Mouse (Mus musculus) midbrain, embryonic 15.5 days (tissue): ENCODE data around the gene Gm10234. TPM values are rescaled to one million over a fixed set of nuclear protein-coding genes. Genes with fewer than 3 reads are reported as not detected.

Experiments used
- ATAC-seq: fragments of 200-750 bp; cut with Nextera tagmentation; replicated peaks from 2 replicates; pipeline ENCODE4 v1.8.0; 2017; ENCODE audit warnings: moderate TSS enrichment
- H3K27ac ChIP-seq: fragments of 300-500 bp; sonication (generic); 2 replicates; pipeline ENCODE4 v1.5.1; 2015; ENCODE audit warnings: mild to moderate bottlenecking, inconsistent platforms
- H3K27me3 ChIP-seq: fragments of 300-500 bp; sonication (generic); replicated peaks from 2 replicates; pipeline ENCODE4 v1.6.1; 2015; ENCODE audit warnings: inconsistent platforms
- H3K36me3 ChIP-seq: fragments of 300-500 bp; sonication (generic); replicated peaks from 2 replicates; pipeline ENCODE4 v1.6.1; 2015; ENCODE audit warnings: inconsistent platforms
- H3K4me1 ChIP-seq: fragments of 300-500 bp; sonication (generic); 2 replicates; pipeline ENCODE4 v1.6.1; 2015; ENCODE audit warnings: inconsistent platforms
- H3K4me2 ChIP-seq: fragments of 300-500 bp; sonication (generic); 2 replicates; pipeline ENCODE4 v1.6.1; 2015; ENCODE audit warnings: inconsistent platforms, mild to moderate bottlenecking, moderate library complexity
- H3K4me3 ChIP-seq: fragments of 300-500 bp; sonication (generic); 2 replicates; pipeline ENCODE4 v1.5.1; 2015; ENCODE audit warnings: mild to moderate bottlenecking, inconsistent platforms
- H3K9ac ChIP-seq: fragments of 300-500 bp; sonication (generic); 2 replicates; pipeline ENCODE4 v1.6.1; 2015; ENCODE audit warnings: mild to moderate bottlenecking, inconsistent platforms
- H3K9me3 ChIP-seq: fragments of 300-500 bp; sonication (generic); 2 replicates; pipeline ENCODE4 v1.6.1; 2016; ENCODE audit warnings: inconsistent platforms
- WGBS: fragments of 180-500 bp; shearing (Covaris S2); methylation state at CpG from one replicate; pipeline ENCODE4 v1.1.7; 2015; ENCODE audit warnings: mixed read lengths; 5-methylcytosine and 5-hydroxymethylcytosine counted together
- polyA plus RNA-seq: library from polyadenylated mRNA; unstranded; fragments of >200 nt; fragmentation: Nextera tagmentation; extraction: Ambion mirVana; gene quantifications from 2 replicates; pipeline ENCODE4 v1.2.1, GENCODE M21; 2015

Gene Gm10234
- polyA plus RNA-seq = not detected in 2 replicates

DNA sequence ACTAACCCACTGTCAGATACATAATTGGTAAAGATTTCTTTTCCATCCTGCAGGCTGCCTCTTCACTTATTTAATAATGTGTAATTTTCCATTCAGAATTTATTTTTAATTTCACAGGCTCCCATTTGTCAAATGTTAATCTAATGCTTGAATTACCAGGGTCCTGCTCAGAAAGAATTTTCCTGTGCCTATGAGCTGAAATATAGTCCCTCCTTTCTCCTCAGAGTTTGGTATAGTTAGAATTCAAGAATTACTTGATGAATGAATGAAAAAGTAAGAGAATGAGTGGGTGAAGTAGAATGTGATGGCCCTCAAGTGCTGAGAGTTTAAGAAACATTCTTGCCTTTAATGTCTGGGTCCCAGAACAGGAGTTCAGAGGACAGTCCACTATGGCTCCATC is at the start of gene Gm10234:
Gene Gm10234, plus strand, starts transcription at position 301 of the 400 bp plus-strand sequence.
- H3K4me1 ChIP-seq = no peaks in the 10 kb centered on the region
- no peak within 1 kb of the TSS for H3K4me3 ChIP-seq
- no peak for ATAC-seq
- H3K4me2 ChIP-seq = no peak within 1 kb of the TSS
- no peaks in the 10 kb centered on the region for H3K9me3 ChIP-seq
- no peaks in the 10 kb centered on the region for H3K36me3 ChIP-seq
- H3K27me3 ChIP-seq = no peaks in the 10 kb centered on the region
- no peak within 1 kb of the TSS for H3K27ac ChIP-seq
- H3K9ac ChIP-seq = no peak within 1 kb of the TSS

- no peak overlapping the region for H3K27ac ChIP-seq
- ATAC-seq = no peak
- no peak overlapping the region for H3K9ac ChIP-seq
- WGBS = 86% methylated on average over 1 of the region's 1 CpGs
- no peaks in the 10 kb centered on the region for H3K9me3 ChIP-seq
- no peaks in the 10 kb centered on the region for H3K4me1 ChIP-seq
- H3K4me3 ChIP-seq = no peak overlapping the region
- no peak overlapping the region for H3K4me2 ChIP-seq
- no peaks in the 10 kb centered on the region for H3K27me3 ChIP-seq
- no peaks in the 10 kb centered on the region for H3K36me3 ChIP-seq
Observed at GRCm38 (mm10) chr6:95277633-95278032, 44.3 kb upstream of the Gm10234 start.

- Histone ChIP-seq H3K4me2 (no peak overlapping the region), H3K27me3 (no peaks in the 10 kb centered on the region), H3K4me3 (no peak overlapping the region), H3K36me3 (no peaks in the 10 kb centered on the region), H3K9me3 (no peaks in the 10 kb centered on the region), H3K9ac (no peak overlapping the region), H3K4me1 (no peaks in the 10 kb centered on the region), H3K27ac (no peak overlapping the region)
- no peak for ATAC-seq
- 82% methylated on average over 4 of the region's 4 CpGs for WGBS
Observed at GRCm38 (mm10) chr6:95296025-95296424, 25.9 kb upstream of the Gm10234 start.

DNA sequence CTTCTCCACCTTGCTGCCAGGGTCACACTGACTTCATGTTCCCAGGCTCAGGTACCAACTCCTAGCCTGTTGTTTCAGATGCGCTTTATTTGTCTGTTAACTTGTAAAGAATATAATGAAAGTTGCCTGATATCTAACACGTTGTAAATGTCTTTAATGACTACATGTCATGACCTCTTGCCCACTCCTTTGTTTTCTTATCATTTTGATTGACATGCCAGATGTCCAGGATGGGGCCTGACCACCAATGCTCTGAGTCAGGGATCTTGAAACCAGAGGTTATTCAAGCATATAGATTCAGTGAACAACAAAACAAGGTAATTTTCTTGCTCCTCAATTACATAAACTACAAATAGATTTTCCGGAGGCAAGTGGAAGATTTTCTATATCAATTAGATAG is 23.5 kb upstream of the Gm10234 start:
- Histone ChIP-seq H3K27ac (no peak overlapping the region), H3K9me3 (no peaks in the 10 kb centered on the region), H3K4me1 (no peaks in the 10 kb centered on the region), H3K27me3 (no peaks in the 10 kb centered on the region), H3K4me3 (no peak overlapping the region), H3K4me2 (no peak overlapping the region), H3K9ac (no peak overlapping the region), H3K36me3 (no peaks in the 10 kb centered on the region)
- WGBS = 72% methylated on average over 3 of the region's 3 CpGs
- no peak for ATAC-seq

DNA sequence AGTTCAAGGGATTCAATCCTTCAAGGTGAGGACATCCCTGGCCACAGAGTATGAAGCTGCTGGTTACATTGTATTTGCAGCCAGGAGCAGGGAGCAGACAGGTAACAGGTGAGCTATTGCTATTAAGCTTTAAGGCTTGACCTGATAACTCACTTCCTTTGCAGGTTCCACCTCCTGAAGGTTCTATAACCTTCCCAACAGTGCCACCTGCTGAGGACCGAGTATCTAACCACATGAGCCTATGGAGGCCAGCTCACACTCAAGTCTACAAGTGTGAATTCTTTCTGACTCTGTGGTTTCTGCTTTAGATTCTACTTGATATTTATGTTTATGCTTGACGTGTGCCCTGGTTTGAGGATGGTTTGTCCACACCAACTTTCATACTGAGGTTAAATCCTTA is 21.3 kb upstream of the Gm10234 start:
- no peak overlapping the region for H3K27ac ChIP-seq
- H3K9ac ChIP-seq = no peak overlapping the region
- H3K36me3 ChIP-seq = no peaks in the 10 kb centered on the region
- H3K4me1 ChIP-seq = no peaks in the 10 kb centered on the region
- H3K27me3 ChIP-seq = no peaks in the 10 kb centered on the region
- 91% methylated on average over 2 of the region's 2 CpGs for WGBS
- no peaks in the 10 kb centered on the region for H3K9me3 ChIP-seq
- no peak for ATAC-seq
- H3K4me2 ChIP-seq = no peak overlapping the region
- no peak overlapping the region for H3K4me3 ChIP-seq

- Histone ChIP-seq H3K4me1 (no peaks in the 10 kb centered on the region), H3K9ac (no peak overlapping the region), H3K27ac (no peak overlapping the region), H3K4me2 (no peak overlapping the region), H3K9me3 (no peaks in the 10 kb centered on the region), H3K36me3 (no peaks in the 10 kb centered on the region), H3K27me3 (no peaks in the 10 kb centered on the region), H3K4me3 (no peak overlapping the region)
- 59% methylated on average over 5 of the region's 5 CpGs for WGBS
- ATAC-seq = no peak
Observed at GRCm38 (mm10) chr6:95331191-95331590, 9.3 kb downstream of the Gm10234 start.

DNA sequence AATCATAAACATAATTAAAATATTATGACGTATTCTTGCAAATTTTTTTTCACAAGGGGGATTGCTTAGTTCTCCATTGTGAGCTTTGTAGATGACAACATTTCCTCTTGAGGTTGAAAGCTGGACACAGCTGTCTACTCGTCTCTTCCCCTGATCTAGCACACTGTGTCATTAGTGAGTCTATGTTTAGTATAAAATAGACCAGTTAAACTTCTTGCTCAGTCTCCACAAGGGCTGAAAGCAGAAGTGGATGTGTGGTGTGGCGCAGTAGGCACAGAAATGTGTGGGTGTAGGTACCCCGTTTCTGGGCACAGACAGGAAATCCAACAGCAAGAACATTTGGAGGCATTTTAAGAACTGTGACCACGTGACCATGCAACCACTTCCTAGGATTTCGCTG is 12.9 kb downstream of the Gm10234 start:
- Histone ChIP-seq H3K4me1 (no peaks in the 10 kb centered on the region), H3K27ac (no peak overlapping the region), H3K4me3 (no peak overlapping the region), H3K36me3 (no peaks in the 10 kb centered on the region), H3K9me3 (no peaks in the 10 kb centered on the region), H3K4me2 (no peak overlapping the region), H3K9ac (no peak overlapping the region), H3K27me3 (no peaks in the 10 kb centered on the region)
- no peak for ATAC-seq
- 91% methylated on average over 6 of the region's 6 CpGs for WGBS

DNA sequence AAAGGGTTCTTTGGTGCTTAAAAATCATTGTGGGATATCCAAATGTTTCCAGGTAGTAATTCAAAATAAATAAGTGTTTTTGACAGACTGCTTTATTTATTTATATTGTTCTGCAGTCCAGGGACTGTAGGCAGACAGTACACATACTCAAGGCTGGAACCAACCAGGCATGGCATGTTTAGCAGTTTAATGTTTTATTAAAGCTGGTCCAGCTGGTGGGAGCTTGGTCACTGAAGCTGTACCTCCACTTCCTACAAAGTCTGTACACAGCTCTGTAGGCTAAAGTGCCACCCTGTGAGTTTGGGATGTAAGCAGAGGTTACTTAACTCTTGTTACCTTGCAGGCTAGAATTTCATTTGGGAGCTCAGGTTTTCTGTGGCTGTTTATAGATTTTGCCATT is 27.5 kb downstream of the Gm10234 start:
- H3K4me2 ChIP-seq = no peak overlapping the region
- H3K27ac ChIP-seq = no peak overlapping the region
- no peak overlapping the region for H3K9ac ChIP-seq
- H3K4me1 ChIP-seq = no peaks in the 10 kb centered on the region
- H3K27me3 ChIP-seq = no peaks in the 10 kb centered on the region
- ATAC-seq = no peak
- H3K4me3 ChIP-seq = no peak overlapping the region
- H3K9me3 ChIP-seq = no peaks in the 10 kb centered on the region
- H3K36me3 ChIP-seq = no peaks in the 10 kb centered on the region

- no peak overlapping the region for H3K9ac ChIP-seq
- no peak overlapping the region for H3K4me2 ChIP-seq
- no peak for ATAC-seq
- H3K4me3 ChIP-seq = no peak overlapping the region
- no peaks in the 10 kb centered on the region for H3K4me1 ChIP-seq
- H3K27me3 ChIP-seq = no peaks in the 10 kb centered on the region
- H3K27ac ChIP-seq = no peak overlapping the region
- H3K36me3 ChIP-seq = no peaks in the 10 kb centered on the region
- WGBS = 89% methylated on average over 7 of the region's 7 CpGs
- no peaks in the 10 kb centered on the region for H3K9me3 ChIP-seq
Observed at GRCm38 (mm10) chr6:95353043-95353442, 31.1 kb downstream of the Gm10234 start.

DNA sequence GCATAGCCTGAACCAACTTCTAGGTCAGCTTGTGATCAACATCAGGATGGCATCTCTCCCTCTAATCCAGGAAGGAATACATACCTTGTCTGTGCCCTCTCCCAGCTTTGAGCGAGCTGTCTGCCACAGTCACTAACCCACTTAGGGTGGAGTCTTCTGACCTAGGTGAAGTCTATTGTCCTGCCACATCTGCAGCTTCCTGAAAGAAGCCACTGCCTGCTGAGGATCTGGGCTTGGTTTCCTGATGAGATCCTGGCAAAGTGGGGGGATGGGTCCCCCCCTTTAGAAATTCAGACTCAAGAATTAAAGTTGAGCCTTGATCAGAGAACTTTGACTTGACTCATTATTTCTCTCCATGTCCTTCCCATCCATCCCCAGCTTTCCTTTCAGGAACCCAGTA is 32.0 kb downstream of the Gm10234 start:
- H3K4me3 ChIP-seq = no peak overlapping the region
- no peaks in the 10 kb centered on the region for H3K27me3 ChIP-seq
- ATAC-seq = no peak
- no peak overlapping the region for H3K9ac ChIP-seq
- no peaks in the 10 kb centered on the region for H3K9me3 ChIP-seq
- H3K4me1 ChIP-seq = no peaks in the 10 kb centered on the region
- no peaks in the 10 kb centered on the region for H3K36me3 ChIP-seq
- 81% methylated on average over 1 of the region's 1 CpGs for WGBS
- no peak overlapping the region for H3K4me2 ChIP-seq
- no peak overlapping the region for H3K27ac ChIP-seq

DNA sequence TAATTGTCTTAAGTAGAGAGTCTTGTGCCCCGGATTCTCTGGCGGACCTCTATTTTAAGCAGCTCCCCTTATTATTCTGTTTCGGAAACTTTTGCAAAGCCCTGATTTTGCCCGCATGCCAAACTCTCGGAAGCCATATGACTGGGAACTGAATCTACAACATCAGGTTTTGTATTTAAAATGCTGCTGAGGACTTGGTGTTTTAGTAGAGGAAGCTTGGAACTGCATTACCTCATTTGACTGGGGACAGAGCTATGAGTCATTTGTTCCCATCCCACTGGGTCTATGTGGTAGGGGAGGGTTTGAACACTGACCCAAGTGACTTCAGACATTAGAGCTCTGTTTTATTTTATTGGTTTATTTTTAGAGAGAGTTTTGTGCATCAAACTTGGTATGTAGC is 38.2 kb downstream of the Gm10234 start:
- Histone ChIP-seq H3K4me3 (no peak overlapping the region), H3K9me3 (no peaks in the 10 kb centered on the region), H3K27ac (no peak overlapping the region), H3K4me1 (no peaks in the 10 kb centered on the region), H3K9ac (no peak overlapping the region), H3K27me3 (no peaks in the 10 kb centered on the region), H3K36me3 (no peaks in the 10 kb centered on the region), H3K4me2 (no peak overlapping the region)
- WGBS = 85% methylated on average over 5 of the region's 5 CpGs
- no peak for ATAC-seq

GRCm38 (mm10) chr6:95362707-95363106 is 40.8 kb downstream of the Gm10234 start:
- Histone ChIP-seq H3K27ac (no peak overlapping the region), H3K27me3 (no peaks in the 10 kb centered on the region), H3K9me3 (no peaks in the 10 kb centered on the region), H3K4me3 (no peak overlapping the region), H3K9ac (no peak overlapping the region), H3K4me2 (no peak overlapping the region), H3K4me1 (no peaks in the 10 kb centered on the region), H3K36me3 (no peaks in the 10 kb centered on the region)
- peak; percentile 65; the same call in 1 of the 2 replicates for ATAC-seq
- 69% methylated on average over 5 of the region's 5 CpGs for WGBS

DNA sequence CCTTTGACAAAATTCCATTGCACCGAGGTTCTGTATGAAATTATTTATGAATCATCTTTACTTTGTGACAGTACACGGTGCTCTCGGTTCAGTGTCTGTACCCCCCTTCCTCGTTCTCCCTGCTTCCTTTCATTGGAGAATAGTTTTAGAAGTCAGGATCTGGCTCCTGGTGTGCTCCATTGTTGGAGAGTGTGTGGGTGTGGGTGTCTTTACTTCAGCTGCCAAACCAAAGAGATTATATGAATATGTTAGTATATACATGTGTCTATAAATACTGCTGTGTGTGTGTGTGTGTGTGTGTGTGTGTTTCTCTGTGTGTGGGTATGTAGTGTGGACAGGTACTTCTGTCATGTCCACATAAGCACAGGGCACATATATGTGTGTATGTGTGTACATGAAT is 49.9 kb downstream of the Gm10234 start:
- Histone ChIP-seq H3K27me3 (no peaks in the 10 kb centered on the region), H3K4me1 (no peaks in the 10 kb centered on the region), H3K4me2 (no peak overlapping the region), H3K4me3 (no peak overlapping the region), H3K36me3 (no peaks in the 10 kb centered on the region), H3K27ac (no peak overlapping the region), H3K9ac (no peak overlapping the region), H3K9me3 (no peaks in the 10 kb centered on the region)
- WGBS = 77% methylated on average over 4 of the region's 4 CpGs
- ATAC-seq = no peak
